Mouse (Mus musculus): Measurements from ENCODE around the gene Krt222. TPM values are rescaled to one million over a fixed set of nuclear protein-coding genes. Genes with fewer than 3 reads are reported as not detected.

Krt222 gene
- polyA plus RNA-seq (2015; fragmentation: Nextera tagmentation; extraction: Ambion mirVana): 0.16 and 0.21 TPM in 2 replicates

DNA sequence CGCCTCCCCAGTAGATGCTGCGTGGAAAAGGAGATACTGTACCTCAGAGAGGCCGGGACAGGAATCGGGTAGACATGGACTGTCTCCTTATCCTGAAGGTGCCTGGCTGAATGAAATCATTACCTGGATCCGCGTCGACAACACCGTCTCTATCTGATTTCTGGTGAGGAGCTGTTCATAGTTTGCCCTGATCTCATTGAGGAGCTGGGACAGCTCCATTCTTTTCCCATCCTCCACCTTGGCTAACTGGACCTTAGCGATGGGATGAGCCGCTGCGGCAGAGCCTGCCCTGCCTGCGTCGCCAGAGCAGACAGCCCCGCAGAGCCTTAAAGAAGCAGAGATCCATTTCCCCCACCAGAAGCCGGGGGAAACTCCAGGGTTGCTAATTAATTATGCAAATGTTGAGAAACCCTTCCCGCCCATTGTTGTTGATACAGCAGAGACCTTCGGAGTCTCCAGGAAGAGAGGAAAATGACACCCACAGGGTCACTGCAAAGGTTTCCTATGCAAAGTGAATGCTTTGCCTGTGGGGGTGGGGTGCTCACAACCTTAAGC lies at the start of gene Krt222:
Krt222 (minus strand) TSS at position 266 of the 555 bp plus-strand sequence.

DNA sequence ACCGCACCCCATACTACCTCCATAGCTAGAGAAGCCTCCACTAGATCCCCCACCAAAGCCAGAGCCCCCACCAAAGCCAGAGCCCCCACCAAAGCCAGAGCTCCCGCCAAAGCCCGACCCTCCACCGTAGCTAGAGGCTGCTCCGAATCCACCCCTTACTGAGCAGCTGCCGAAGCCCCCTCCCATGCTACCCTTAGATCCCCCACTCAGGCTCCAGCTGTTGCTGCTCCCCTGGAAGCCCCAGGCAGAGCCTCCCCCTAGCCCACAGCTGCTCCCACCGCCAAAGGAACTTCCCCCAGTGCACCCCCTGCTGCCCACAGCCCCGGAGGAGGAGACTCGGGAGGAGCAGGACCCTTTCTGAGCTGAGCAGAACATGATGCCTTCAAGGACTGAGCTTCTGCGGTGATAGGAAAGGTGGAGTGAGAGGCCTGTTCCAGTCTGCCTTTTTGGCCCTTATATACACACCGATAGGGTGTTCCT lies 41.0 kb upstream of the Krt222 start, which contains the start of gene Krt24:
Krt24 (minus strand) TSS at position 430 of the 480 bp plus-strand sequence.

DNA sequence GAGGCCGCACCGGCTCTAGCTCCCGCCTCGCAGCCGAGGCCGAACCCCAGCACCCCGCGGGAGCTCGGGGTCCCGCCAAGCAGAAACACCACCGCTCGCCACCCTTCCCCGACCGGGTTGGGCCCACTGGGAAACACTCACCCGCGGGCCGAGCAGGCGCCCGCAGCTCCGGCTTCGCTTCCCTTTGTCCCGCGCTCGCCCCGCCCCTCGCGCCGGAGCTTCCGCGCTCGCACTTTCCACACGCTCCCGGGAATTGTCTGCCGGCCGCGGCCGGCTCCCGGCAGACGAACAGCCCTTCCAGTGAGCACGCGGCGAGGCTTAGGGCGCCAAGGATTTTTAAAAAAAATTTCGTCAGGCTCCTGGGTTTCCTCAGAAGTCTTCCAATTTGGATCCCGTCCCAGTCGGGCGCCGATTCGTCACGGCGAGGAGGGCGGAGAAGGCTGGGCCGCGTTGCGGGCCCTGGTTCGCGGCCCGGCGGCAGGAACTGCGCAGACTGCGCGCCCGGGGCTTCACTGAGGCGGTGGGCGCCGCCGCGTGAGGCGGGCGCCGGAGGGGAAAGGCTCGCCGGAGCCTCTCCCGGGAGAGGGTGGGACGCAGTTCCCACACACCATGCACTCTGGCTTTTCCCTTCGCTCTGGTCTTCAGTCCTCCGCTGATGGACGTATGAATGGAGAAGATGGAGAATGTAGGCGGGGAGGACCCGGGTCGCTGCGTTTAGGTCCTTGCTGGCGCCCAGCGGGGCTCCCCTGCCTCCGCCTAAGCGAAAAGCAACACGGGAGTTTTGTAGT lies 13.4 kb downstream of the Krt222 start, which contains the start of gene Smarce1:
Smarce1 (minus strand) TSS at position 757 of the 788 bp plus-strand sequence.

Other genes with a start within 250 kb of the Krt222 start
- gene Top2a, start 219.9 kb downstream of the Krt222 start, polyA plus RNA-seq (2015; fragmentation: Nextera tagmentation; extraction: Ambion mirVana): 27.1 and 42.6 TPM in 2 replicates
- gene Igfbp4, start 202.8 kb downstream of the Krt222 start, polyA plus RNA-seq (2015; fragmentation: Nextera tagmentation; extraction: Ambion mirVana): 283 and 299 TPM in 2 replicates
- 2.7 and 3.1 TPM in 2 replicates for gene Tns4, start 154.8 kb downstream of the Krt222 start, polyA plus RNA-seq (2015; fragmentation: Nextera tagmentation; extraction: Ambion mirVana)
- 0.06 and 0.07 TPM in 2 replicates for gene Ccr7, start 89.0 kb downstream of the Krt222 start, polyA plus RNA-seq (2015; fragmentation: Nextera tagmentation; extraction: Ambion mirVana)
- gene Smarce1, start 13.1 kb downstream of the Krt222 start, polyA plus RNA-seq (2015; fragmentation: Nextera tagmentation; extraction: Ambion mirVana): 91.4 and 104 TPM in 2 replicates
- not detected in 2 replicates for gene Krt24, start 41.2 kb upstream of the Krt222 start, polyA plus RNA-seq (2015; fragmentation: Nextera tagmentation; extraction: Ambion mirVana)
- 0.12 TPM in 1 of 2 replicates, not detected in the other for gene Krt25, start 78.9 kb upstream of the Krt222 start, polyA plus RNA-seq (2015; fragmentation: Nextera tagmentation; extraction: Ambion mirVana)
- not detected in 2 replicates for gene Krt26, start 93.9 kb upstream of the Krt222 start, polyA plus RNA-seq (2015; fragmentation: Nextera tagmentation; extraction: Ambion mirVana)
- gene Krt27, start 107.0 kb upstream of the Krt222 start, polyA plus RNA-seq (2015; fragmentation: Nextera tagmentation; extraction: Ambion mirVana): not detected in 2 replicates
- 0.10 TPM in 1 of 2 replicates, not detected in the other for gene Krt28, start 130.8 kb upstream of the Krt222 start, polyA plus RNA-seq (2015; fragmentation: Nextera tagmentation; extraction: Ambion mirVana)
- gene Krt10, start 145.3 kb upstream of the Krt222 start, polyA plus RNA-seq (2015; fragmentation: Nextera tagmentation; extraction: Ambion mirVana): 13.5 and 14.5 TPM in 2 replicates
- not detected in 2 replicates for gene Krt12, start 178.2 kb upstream of the Krt222 start, polyA plus RNA-seq (2015; fragmentation: Nextera tagmentation; extraction: Ambion mirVana)
- 71.7 and 82.2 TPM in 2 replicates for gene Krt20, start 194.1 kb upstream of the Krt222 start, polyA plus RNA-seq (2015; fragmentation: Nextera tagmentation; extraction: Ambion mirVana)
- 2.6 and 3.4 TPM in 2 replicates for gene Krt23, start 249.1 kb upstream of the Krt222 start, polyA plus RNA-seq (2015; fragmentation: Nextera tagmentation; extraction: Ambion mirVana)

All from urinary bladder, postnatal 0 days (tissue).